Mouse (Mus musculus) thymus, postnatal 0 days (tissue): ENCODE measurements around the gene Unc45a. TPM values are rescaled to one million over a fixed set of nuclear protein-coding genes. Genes with fewer than 3 reads are reported as not detected.

Experiments
- DNase-seq: peaks from one replicate; pipeline ENCODE4 v3.0.0-alpha.2; 2015; ENCODE audit warnings: low spot score
- polyA plus RNA-seq: library from polyadenylated mRNA; unstranded; fragments of >200 nt; fragmentation: Nextera tagmentation; extraction: Ambion mirVana; gene quantifications from 2 replicates; pipeline ENCODE4 v1.2.1, GENCODE M21; 2015

The Unc45a gene
- polyA plus RNA-seq, 1 experiment from 2014 or later = 32.3 TPM

- DNase-seq = no peak
Observed at GRCm38 (mm10) chr7:80368009-80368408, 27.2 kb upstream of the Unc45a start.

- no peak for DNase-seq
Observed at GRCm38 (mm10) chr7:80367232-80367631, 26.4 kb upstream of the Unc45a start.

- DNase-seq = no peak
Observed at GRCm38 (mm10) chr7:80365759-80366158, 25.0 kb upstream of the Unc45a start.

GRCm38 (mm10) chr7:80360435-80360834 lies 19.6 kb upstream of the Unc45a start:
- DNase-seq = no peak

- DNase-seq = no peak
Observed at GRCm38 (mm10) chr7:80358039-80358438, 17.2 kb upstream of the Unc45a start.

GRCm38 (mm10) chr7:80357156-80357555 lies 16.4 kb upstream of the Unc45a start:
- DNase-seq = no peak

- no peak for DNase-seq
Observed at GRCm38 (mm10) chr7:80356351-80356750, 15.5 kb upstream of the Unc45a start.

GRCm38 (mm10) chr7:80352920-80353319 lies 12.1 kb upstream of the Unc45a start:
- DNase-seq = no peak

GRCm38 (mm10) chr7:80350808-80351207 lies 10.0 kb upstream of the Unc45a start:
- no peak for DNase-seq

- no peak for DNase-seq
Observed at GRCm38 (mm10) chr7:80347670-80348586, 7.1 kb upstream of the Unc45a start.

- no peak for DNase-seq
Observed at GRCm38 (mm10) chr7:80346830-80347229, 6.0 kb upstream of the Unc45a start.

- no peak for DNase-seq
Observed at GRCm38 (mm10) chr7:80346173-80346572, 5.4 kb upstream of the Unc45a start.

- no peak for DNase-seq
Observed at GRCm38 (mm10) chr7:80343270-80344018, 2.6 kb upstream of the Unc45a start.

- peak; percentile 98 for DNase-seq
Observed at GRCm38 (mm10) chr7:80342858-80343257, 2.1 kb upstream of the Unc45a start, which contains the start of gene Hddc3. Gene Hddc3 (plus strand): TSS chr7:80343104.

GRCm38 (mm10) chr7:80341793-80342192 lies 988 bp upstream of the Unc45a start:
- no peak for DNase-seq

- peak; percentile 99 for DNase-seq
Observed at GRCm38 (mm10) chr7:80339793-80340628, 794 bp downstream of the Unc45a start.

- DNase-seq = peak; percentile 37
Observed at GRCm38 (mm10) chr7:80339371-80339770, 1.4 kb downstream of the Unc45a start.

- no peak for DNase-seq
Observed at GRCm38 (mm10) chr7:80336932-80337331, 3.9 kb downstream of the Unc45a start.

GRCm38 (mm10) chr7:80334848-80335247 lies 6.0 kb downstream of the Unc45a start:
- DNase-seq = no peak

- no peak for DNase-seq
Observed at GRCm38 (mm10) chr7:80331433-80331832, 9.4 kb downstream of the Unc45a start.

GRCm38 (mm10) chr7:80330278-80330677 lies 10.5 kb downstream of the Unc45a start:
- DNase-seq = no peak
